8 mouse cellular contexts compared by ENCODE assay signal in the genomic region with DNA sequence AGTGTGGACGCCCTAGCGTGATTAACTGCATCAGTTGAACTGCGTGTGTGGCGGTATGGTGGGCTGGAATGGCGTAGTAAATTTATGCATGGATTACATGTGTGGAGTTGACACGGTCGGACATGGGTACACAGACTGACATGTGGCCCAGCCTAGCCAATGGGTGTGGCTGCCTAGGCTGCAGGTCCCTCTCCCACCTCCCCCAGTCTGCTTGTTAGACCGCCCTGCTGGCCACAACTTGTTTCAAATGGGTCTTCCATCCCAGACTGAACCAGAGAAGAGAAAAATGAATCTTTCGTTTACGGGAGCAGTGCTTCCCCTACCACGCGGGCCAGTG. TPM values are rescaled to one million over a fixed set of nuclear protein-coding genes. Genes with fewer than 3 reads are reported as not detected.
DNase-seq lines count a peak whose midpoint lies in the region; ATAC-seq and TF ChIP-seq lines count a peak whose summit lies in the region.

No protein-coding gene starts in this region.

- peak overlapping the region; percentile 77 for H3K4me2 ChIP-seq in liver, embryonic 12.5 days
- peak overlapping the region; percentile 83 for H3K4me2 ChIP-seq in myocyte (ENCODE audit: low read depth)

- ATAC-seq in liver, embryonic 12.5 days: peak; percentile 58
- ATAC-seq in erythroid progenitor cell, adult 5-6 weeks (replicated peaks; ENCODE audit: low FRiP score, poor library complexity, severe bottlenecking): no peak

- no peak overlapping the region for H3K27ac ChIP-seq in liver, embryonic 12.5 days

- no peaks in the 10 kb centered on the region for H3K79me2 ChIP-seq in myocyte (ENCODE audit: control insufficient read depth, insufficient read depth)

- H3ac ChIP-seq in myocyte (ENCODE audit: control insufficient read depth, insufficient read length): peak overlapping the region; percentile 80

- TF ChIP-seq POLR2A in myocyte (IDR thresholded peaks at IDR 0.05; ENCODE audit: insufficient read length, low read depth): no peak

- H3K27me3 ChIP-seq in liver, embryonic 12.5 days (replicated peaks): peaks cover 52% of the 10 kb centered on the region
- no peaks in the 10 kb centered on the region for H3K27me3 ChIP-seq in myocyte (ENCODE audit: control insufficient read depth, insufficient read depth, insufficient read length)

- WGBS in liver, embryonic 12.5 days (ENCODE audit: insufficient replicate concordance): 11% methylated on average over 10 of the region's 12 CpGs

- H3K4me3 ChIP-seq in liver, embryonic 12.5 days: peak overlapping the region; percentile 61
- peak overlapping the region; percentile 32 for H3K4me3 ChIP-seq in myocyte

- peak; percentile 33 for DNase-seq in thymus, postnatal 4 days
- no peak for DNase-seq in thymus, postnatal 25 days
- DNase-seq in embryo, embryonic 9.5 days (ENCODE audit: extremely low spot score): peak; percentile 53
- peak; percentile 18 for DNase-seq in heart, adult 8-10 months (ENCODE audit: low spot score)
- DNase-seq in kidney, adult 11 months: peak; percentile 39

- H3K9ac ChIP-seq in liver, embryonic 12.5 days: 0 out of 2 replicates have a peak overlapping the region, but pooled peaks have one; percentile 58

- H3K36me3 ChIP-seq in liver, embryonic 12.5 days: no peaks in the 10 kb centered on the region
- H3K36me3 ChIP-seq in myocyte (ENCODE audit: control insufficient read depth, insufficient read depth): no peaks in the 10 kb centered on the region

- H3K9me3 ChIP-seq in liver, embryonic 12.5 days (replicated peaks): no peaks in the 10 kb centered on the region

- peaks cover 14% of the 10 kb centered on the region for H3K4me1 ChIP-seq in liver, embryonic 12.5 days

TF ChIP-seq in myocyte, 11 proteins besides CTCF, POLR2A, EP300 and RAD21:
- TF ChIP-seq USF1 (IDR thresholded peaks at IDR 0.05; ENCODE audit: low read depth) (no peak), E2F4 (IDR thresholded peaks at IDR 0.05; ENCODE audit: insufficient read depth) (no peak), MYOG (IDR thresholded peaks at IDR 0.05; ENCODE audit: control insufficient read depth in 1 of 3, insufficient read depth in 1 of 3, insufficient read length in 2 of 3, low read depth in 2 of 3) (no peak), MYOD1 (IDR thresholded peaks at IDR 0.05; ENCODE audit: control insufficient read depth in 1 of 3, insufficient read length in 2 of 3, low read depth in 2 of 3) (no peak)

RNA-seq across cellular contexts. Expression of gene 2510009E07Rik, which starts 0.7 kb away (rescaled TPM):
- total RNA-seq in heart, adult 8-10 months (2022): 10 to 100 TPM; 19.6 to 28.6 (median 24.4) TPM
- polyA plus RNA-seq in liver, embryonic 12.5 days (2016; fragmentation: Nextera tagmentation; extraction: Ambion mirVana): 3.9 and 4.2 TPM in 2 replicates
- polyA plus RNA-seq in myocyte (2012; fragmentation: generic; extraction: Trizol): 4.4 TPM
- total RNA-seq in erythroid progenitor cell, adult 5-6 weeks (2015; ENCODE audit: low replicate concordance): 0.36 and 1.7 TPM in 2 replicates
- total RNA-seq in erythroid progenitor cell, adult 5-6 weeks (2017; ENCODE audit: low replicate concordance): not detected in 2 replicates

Comparison
In these comparisons a context has a peak if more than half of its experiments do, and no peak if none do; other contexts are left out.
1. RNA of gene 2510009E07Rik, which starts 0.7 kb away (total RNA-seq): 19.6 to 28.6 TPM in heart, adult 8-10 months; 0.36 to 1.7 TPM in erythroid progenitor cell, adult 5-6 weeks; every median in the first group is over 4 times any median in the second.